Mouse (Mus musculus) lung, postnatal 0 days (tissue): ENCODE results near the gene Sidt1.

ENCODE experiments used
- CTCF ChIP-seq: IDR thresholded peaks from 2 replicates; pipeline ENCODE4 v1.5.1; 2016; ENCODE audit warnings: antibody characterized with exemption, mild to moderate bottlenecking
- EP300 ChIP-seq: IDR thresholded peaks from 2 replicates; pipeline ENCODE4 v1.6.1; 2016; ENCODE audit warnings: antibody characterized with exemption, mild to moderate bottlenecking, control low read depth

DNA sequence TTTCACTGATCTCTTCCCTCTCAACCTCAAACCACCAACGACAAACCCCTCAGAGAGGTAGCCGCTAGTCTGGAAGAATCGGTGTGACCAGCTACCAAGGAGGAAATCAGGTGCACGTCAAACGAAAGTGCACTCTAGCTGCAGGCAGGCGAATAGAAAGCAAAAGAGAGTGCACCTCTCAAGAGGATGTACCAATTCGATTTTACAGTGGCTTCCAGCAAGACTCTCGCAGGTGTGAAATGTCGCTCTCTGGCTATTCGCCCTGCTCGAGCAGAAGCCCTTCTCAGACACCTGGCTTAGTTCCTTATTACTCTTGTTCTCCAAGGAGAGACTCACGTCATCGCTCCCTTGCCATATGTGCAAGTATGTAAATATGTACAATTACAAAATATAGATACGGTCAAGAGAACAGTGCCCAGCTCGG, at the start of gene Sidt1:
- TF ChIP-seq CTCF (no peak; the same call in 1 of the 2 replicates), EP300 (no peak)
